Mouse (Mus musculus) ovary, postnatal 14 days (tissue): Measurements from ENCODE around the gene Fam228a.
"Not testable (repeated sequence)": the region's sequence is repeated elsewhere in the genome, so short reads cannot be mapped to it uniquely, and the experiment has no call there.

Experiments used
- DNase-seq: peaks from one replicate; pipeline ENCODE4 v3.0.0; 2022; ENCODE audit warnings: low spot score

Fam228a gene

DNA sequence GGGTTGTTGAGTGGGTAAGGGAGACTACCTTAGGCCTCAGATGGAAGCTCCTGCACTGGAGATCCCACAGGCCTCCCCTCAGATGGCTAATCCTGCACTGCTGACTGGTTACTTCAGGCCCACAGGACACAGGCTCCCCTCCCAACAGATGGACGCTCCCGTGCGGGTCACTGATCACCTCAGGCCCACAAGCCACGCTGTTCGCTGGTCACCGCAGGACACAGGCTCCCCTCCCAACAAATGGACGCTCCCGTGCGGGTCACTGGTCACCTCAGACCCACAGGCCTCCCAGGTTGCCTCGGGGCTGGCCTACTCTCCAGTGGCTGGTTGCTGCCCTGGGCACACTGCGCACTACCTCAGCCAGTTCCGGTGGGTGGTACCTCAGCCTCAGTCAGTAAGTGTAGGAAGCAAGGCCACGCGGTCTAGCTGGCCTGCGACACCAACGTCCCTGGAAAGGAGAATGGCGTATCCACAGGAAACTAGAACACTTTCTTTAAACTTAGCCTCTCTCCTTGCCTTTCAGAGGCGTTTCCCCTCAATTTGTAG is at the start of gene Fam228a:
TSS of gene Fam228a (minus strand) at position 400 of the 546 bp plus-strand sequence.
- DNase-seq: no peak

- DNase-seq: no peak
Measured at GRCm38 (mm10) chr12:4784466-4784865, 46.2 kb upstream of the Fam228a start.

- no peak for DNase-seq
Measured at GRCm38 (mm10) chr12:4783598-4783997, 45.4 kb upstream of the Fam228a start.

DNA sequence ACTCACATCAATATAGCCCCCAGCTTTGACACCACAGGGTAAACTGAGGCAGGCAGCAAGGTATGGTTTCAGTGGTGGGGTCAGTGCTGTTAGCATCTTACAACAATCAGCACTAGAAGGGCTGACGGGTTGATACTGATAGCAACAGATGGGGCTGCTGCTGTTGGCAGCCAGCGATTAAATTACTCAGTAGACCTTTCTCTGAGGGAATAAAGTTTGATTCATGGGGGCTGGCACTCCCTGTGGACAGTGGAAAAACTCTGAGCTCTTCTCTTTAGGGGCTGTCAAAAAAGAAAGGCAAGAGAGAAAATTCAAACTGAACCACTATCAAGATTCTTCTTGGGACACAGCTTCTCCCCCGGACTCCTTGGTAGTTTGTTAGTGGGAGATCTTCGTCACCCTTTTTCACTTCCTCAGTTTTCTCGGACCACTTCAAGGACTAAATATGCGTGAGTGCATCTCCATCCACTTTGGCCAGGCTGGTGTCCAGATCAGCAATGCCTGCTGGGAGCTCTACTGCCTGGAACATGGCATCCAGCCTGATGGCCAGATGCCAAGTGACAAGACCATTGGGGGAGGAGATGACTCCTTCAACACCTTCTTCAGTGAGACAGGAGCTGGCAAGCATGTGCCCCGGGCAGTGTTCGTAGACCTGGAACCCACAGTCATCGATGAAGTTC is 43.6 kb upstream of the Fam228a start:
- DNase-seq: not testable (repeated sequence)

DNA sequence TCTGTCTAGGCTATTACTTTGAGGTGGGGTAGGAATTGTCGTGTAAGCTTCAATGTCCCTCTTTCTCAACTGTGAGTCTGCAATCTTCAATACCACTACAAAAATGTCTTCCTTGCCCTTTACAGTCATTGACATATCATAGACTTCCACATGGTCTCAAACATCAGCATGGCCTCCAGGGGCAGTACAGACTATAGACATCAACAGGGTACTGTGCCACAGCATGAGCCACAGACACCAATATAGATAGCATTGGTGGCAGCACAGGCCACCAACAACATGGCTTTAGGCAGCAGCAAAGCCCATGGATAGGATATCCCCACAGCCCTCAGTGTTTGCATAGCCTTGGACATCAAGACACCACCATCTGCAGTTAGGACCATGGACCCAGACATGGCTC is 43.0 kb upstream of the Fam228a start:
- no peak for DNase-seq

DNA sequence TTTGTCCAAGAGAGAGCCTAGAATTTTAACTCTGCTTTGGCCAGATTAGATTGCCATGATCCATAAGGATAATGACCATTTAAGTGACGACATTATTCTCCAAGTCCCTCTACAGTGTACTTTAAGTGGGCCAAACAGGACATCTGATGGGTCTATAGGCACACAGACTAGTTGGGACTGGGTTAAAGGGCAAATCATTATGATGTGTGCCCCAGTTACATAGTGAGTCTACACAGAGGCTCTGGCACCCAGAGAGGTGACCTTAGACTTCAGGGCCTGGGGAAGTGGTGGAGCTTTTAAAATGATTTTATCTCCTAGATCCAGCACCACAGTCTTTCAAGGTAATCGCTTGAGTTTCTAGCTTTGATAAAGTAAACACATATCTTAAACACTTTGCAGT is 42.0 kb upstream of the Fam228a start:
- DNase-seq: no peak

- no peak for DNase-seq
Measured at GRCm38 (mm10) chr12:4777734-4778133, 39.5 kb upstream of the Fam228a start.

DNA sequence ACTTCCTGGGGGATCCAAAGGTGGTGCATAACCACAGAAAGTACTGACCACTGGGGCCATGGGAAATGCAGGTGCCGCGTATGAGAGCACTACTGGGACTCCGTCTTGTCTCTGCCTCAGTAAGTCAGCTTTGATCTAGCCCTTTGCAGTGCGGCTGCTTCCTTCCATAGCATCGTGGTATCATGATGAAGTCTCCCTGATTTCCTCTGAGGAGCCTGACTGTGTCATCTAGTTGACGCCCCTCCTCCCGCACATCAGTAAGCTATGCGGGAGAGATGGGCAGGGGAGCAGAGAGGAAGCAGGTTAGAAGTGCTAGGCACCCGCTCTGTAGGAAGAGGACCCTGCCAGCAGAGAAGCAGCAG is 37.3 kb upstream of the Fam228a start:
- DNase-seq: no peak

- DNase-seq: no peak
Measured at GRCm38 (mm10) chr12:4774895-4775587, 36.8 kb upstream of the Fam228a start.

DNA sequence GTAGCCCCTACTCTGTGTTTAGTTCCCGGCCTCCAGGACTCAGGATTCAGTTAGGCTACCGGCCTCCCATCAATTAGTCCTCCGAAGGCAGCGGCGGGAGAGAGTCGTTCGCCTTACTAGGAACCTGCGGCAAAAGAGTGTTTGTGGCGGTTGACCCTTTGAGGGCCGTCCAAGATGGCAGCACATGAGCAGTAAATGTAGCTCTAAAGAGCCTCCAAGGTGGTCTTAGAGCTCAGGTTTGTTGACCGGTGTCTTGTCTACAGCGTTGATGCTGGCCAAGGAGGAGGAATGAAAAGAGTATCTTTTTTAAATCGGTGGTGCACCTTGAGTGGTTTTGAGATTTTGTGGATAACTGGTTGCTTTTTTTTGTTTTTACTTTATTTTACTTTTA is 31.1 kb upstream of the Fam228a start:
- DNase-seq: no peak

DNA sequence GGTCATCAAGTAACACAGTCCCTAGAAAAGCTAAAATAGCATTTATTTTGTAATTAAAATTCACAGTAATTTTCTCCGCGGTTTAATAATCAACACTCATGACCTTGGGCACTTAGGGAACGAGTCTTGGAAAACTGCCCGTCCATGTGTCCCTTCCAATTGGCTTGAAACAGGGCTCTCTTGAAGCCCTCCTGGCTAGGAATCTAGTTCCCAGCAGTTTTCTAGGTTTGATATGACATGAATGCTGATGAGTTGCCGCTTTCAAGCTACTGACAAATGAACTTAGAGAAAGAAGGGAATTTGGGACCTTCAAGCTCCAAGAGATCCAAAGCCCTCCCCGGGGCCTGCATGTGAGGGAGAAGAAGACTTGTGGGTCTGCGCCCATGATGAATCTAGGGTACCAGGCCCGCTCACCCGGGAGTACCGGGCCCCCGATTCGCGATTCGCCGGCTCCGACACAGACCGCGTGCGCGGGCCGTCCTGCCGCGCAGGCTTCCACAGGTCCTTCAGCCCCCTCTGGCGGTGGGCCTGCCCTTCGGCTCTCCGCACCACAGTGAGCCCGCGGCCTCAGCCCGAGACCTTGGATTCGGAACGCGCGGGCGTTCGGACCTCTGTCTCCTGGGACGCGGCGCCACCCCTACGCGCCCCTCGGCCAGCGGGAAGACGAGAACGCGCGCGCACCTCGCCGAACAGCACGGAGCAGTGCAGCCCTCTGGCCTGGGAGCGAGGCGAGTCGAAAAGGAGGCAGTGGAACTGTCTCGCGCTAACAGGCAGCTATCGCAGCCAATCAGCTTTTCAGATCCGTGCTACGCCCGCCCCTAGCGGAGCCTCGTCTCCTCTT is 30.5 kb upstream of the Fam228a start, which contains the start of the genes Pfn4 and Fam228b:
TSS of gene Pfn4 (plus strand) at position 531 of the 841 bp plus-strand sequence.
TSS of gene Fam228b (minus strand) at position 776 of the 841 bp plus-strand sequence.
- peak; percentile 96 for DNase-seq

DNA sequence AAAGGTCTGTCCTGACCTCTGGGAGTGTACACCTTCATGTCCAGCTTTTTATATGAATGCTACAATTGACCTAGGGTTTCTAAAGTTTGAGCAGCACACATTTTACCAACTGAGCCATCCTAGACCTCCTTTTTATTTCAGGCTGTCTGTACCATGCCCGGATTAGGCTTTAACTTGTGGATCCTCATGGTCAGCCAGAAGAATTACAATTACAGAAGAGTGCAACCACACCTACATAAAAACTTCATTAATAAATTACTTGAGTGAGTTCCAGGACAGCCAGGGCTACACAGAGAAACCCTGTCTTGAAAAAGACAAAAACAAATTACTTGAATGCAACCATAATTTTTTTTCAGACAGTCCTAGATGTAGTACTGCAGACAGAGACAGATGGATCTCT is 18.8 kb upstream of the Fam228a start:
- DNase-seq: no peak

GRCm38 (mm10) chr12:4754451-4754850 is 16.2 kb upstream of the Fam228a start:
- DNase-seq: not testable (repeated sequence)

DNA sequence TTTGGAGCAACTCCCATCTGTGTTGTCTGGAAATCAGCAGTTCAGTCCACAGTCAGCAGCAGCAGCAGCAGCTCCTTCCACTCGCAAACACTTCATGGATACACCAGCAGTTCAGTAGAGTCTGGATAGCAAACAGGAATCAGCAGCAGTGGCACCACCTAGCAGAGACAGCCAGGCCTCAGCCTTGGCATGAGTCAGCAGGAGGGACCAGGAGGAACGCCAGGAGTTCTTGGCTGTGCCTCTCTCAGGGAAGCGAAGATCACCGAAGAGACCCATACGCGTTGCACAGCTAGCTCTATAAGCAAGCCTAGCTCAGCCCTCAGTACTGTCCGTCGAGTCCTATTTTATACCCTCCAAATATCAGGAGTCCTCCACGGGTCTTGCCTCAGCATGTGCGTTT is 6.3 kb upstream of the Fam228a start:
- no peak for DNase-seq

GRCm38 (mm10) chr12:4742183-4742582 is 4.0 kb upstream of the Fam228a start:
- no peak for DNase-seq

- DNase-seq: no peak
Measured at GRCm38 (mm10) chr12:4740823-4741222, 2.6 kb upstream of the Fam228a start.

DNA sequence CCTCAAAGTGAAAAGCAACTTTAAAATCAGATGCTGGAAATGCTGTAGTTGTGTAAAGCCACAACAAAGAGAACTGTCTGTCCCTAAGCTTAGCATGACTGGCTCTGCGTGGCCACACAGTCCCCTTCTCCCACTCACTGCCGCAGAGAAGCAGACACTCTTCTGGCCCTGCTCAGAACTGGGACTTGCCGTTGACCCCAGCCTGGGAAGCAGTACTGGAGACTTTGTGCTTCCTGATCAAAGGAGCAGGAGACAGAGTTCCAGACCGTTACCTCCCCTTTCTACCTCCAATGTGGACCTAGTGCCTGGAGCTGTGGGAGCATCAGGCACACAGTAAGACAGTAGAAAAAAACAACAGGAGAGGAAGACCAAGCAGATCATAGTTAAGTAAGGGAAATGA is 5.9 kb downstream of the Fam228a start:
- DNase-seq: no peak

DNA sequence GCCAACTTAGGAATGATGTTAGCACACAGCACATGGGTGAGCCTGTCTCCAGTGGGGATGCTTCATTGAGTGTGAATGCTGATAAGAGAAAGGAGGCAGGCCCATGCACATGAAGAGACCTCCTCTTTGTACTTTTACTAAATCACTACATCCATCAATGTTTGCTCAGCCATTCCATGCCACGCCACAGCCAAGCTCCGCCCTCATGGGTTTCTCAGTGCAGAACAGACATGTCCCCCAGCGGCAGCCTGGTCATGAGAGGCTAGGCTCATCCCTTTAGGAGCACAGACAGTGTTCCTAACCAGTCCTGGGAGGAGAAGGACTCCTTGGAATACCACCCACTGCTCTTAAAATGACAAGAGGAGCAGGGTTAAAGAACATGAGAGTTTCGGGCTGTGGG is 6.6 kb downstream of the Fam228a start:
- DNase-seq: no peak

DNA sequence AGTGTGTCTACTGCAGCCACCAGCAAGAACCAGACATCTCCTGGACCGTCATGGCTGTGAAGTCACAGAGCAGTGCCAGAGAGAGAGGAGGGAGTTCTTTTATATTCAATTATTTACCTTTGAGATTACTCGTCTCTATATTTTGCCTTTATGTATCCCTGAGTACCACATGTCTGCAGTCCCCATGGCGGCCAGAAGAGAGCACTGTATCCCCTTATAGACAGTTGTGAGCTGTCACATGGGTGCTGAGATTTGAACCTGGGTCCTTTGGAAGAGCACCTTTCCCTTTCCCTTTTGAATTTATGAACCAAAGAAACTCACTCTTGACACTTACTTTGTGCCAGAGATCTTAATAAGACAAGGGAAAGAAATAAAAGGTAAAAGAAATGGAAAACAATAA is 9.1 kb downstream of the Fam228a start:
- DNase-seq: no peak

DNA sequence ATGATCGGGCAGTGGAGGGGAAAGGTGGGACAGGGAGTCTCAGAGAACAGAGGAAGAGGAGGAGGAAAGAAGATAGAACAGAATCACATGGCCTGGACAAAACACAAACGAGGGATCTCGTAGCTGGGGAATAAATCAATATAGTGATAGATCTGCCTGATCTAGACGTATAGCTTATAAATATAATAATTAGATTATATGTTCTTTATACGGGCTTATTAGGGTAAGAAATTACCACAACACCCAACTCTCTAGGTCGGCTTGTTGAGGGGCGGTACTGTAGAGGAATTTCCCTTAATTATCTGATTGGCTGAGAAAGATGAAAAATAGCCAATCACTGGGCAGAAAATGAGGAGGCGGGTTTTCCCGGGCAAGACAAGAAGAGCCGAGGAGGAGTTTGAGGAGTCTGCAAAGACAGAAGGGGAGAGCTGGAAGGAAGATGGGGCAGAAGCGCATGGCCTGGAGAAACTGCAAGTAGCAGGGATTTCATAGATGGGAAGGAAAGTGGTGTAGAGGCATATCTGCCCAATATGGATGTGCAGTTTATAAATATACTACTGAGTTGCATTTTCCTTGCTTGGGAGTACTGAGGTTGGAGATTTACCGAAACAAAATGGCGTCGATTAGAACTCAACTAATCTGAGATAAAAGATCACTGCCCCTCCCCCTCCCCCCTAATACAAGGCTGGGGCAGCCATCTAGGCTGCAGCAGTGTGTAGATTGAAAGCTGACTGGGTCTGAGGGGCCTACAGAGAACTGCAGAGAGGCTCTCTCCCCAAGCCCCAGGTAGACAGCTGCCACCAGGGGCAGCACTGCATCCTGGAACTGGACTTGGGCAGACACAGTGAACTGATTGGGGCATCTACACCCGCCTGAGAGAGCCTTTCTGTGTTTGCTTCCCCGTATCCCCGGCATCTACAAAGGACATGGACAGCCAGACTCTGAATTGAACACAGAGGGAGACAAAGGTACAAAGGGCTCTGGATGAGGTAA is 18.2 kb downstream of the Fam228a start:
- DNase-seq: no peak

- DNase-seq: no peak
Measured at GRCm38 (mm10) chr12:4719066-4719761, 19.0 kb downstream of the Fam228a start.
